Mouse (Mus musculus): ENCODE results near the gene Gm17359.

Gm17359 gene

DNA sequence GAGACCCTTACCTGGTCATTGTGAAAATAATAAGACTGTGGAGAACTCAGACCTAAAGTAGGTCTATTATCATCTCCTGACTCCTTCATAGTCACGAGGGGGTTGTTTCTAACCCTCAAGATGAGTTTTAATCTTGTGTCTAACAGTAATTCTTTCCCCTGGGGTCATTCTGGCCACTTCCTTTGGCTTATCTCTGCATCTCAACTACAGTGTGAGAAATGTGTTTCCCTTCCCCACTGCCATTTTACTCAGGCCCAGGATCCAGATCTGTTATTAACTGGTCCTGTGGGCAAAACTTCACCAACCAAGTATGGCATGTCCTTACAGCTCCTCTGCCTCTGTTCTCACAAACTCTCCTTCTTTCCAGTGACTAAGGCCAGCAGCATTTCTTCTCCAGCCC is 12.8 kb downstream of the Gm17359 start:
- no peak for DNase-seq (ENCODE audit: low spot score in 2 of 2)

DNA sequence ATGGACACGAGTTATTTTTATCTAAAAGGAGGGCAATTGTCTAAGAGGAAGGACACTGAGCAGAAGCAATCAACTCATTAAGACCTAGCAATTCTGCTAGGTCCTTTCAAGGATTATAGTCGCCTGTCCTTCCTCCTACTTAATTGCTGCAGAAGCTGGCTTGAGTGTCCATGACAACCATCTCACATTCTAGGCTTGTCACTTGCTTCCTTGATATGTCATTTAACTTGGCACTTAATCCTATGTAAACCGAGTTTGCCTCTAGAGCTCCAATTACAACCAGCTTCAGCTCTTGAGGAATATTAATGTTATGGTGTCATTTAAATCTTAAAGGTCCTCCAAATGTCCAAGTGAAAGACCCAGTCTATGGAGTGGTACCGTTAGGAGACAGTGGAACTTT is 22.3 kb downstream of the Gm17359 start:
- no peak for DNase-seq (ENCODE audit: low spot score in 2 of 2)

DNA sequence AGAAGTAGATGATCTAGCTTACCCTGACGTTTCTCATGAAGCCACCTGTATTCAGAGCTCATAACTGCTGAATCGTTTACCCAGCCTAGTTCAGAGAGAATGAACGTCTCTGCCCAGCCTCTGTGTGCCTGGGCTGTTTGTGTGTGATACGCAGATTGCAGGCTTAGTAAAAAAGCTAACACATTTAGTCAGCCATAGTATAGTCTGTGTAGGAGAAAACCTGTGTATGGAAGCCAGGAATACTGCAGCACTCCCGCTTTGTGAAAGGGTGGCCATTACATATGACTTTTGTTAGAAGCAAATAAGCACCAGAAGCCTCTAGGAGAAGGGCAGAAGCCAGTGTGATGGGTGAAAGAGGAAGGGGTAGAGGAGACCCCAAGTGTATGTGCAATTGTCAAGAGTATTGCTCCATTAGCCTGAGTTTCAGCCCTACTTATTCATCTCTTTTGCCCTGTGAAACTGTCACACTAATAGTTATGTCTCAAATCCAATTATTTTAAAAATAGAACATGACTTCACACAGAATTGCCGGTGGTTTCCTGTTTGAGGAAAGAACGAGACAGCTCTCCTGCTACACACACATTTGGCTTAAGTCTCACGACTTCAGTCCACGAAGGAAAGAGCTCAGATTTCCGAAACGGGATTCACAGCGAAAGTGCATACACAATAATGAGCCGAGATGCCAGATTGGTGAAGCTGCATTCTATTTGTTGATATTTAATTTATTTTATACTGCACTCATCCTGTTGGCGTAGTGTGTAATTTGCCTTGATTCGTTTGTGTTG is 24.0 kb downstream of the Gm17359 start:
- no peak for DNase-seq (ENCODE audit: low spot score in 2 of 2)

DNA sequence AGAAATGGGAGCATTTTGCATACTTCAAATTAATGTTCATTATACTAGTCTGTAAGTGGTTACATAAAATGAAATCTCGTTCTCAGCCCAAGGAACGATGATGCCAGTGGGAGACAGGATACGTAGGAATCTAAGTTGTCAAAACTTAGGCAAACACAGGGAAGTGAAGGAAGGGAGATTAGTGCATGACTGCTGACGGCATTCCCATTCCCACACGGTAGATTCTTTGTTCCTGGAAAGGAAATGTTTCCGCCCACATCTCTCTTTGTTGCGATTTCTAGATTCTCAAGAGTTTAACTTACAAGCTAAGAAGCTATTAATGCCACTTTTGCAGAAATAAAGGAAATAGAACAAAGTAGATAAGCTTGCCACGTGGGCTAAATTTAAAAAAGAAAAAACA is 29.6 kb downstream of the Gm17359 start:
- DNase-seq (ENCODE audit: low spot score in 2 of 2) = no peak

- DNase-seq (ENCODE audit: low spot score in 2 of 2) = no peak
Measured at GRCm38 (mm10) chr3:79368306-79368705, 31.8 kb downstream of the Gm17359 start.

DNA sequence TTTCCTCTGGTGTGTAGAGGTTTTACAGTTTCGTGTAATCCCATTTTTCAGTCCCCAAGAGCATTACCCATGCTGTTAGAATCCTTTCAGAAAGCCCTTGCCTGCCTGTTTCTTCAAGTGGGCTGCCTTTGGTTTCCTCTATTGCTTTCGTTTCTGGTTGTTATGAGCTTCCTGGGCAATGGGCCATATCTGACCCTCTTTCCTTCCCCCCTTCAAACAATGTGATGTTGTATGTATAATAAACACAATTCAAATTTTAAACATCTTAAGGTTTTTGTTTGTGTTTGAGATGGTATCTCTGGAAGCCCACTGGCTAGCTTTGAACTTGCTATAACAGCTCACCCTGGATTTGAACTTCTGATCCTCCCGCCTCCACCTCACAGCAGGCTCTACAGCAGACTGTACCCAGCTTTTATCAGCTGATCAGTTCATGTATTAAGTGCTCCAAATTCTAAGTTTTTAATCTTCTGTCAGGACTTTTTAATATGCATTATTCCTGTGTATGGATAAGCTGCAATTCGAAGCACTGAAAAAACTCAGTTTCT is 34.0 kb downstream of the Gm17359 start:
- no peak for DNase-seq (ENCODE audit: low spot score in 2 of 2)

DNA sequence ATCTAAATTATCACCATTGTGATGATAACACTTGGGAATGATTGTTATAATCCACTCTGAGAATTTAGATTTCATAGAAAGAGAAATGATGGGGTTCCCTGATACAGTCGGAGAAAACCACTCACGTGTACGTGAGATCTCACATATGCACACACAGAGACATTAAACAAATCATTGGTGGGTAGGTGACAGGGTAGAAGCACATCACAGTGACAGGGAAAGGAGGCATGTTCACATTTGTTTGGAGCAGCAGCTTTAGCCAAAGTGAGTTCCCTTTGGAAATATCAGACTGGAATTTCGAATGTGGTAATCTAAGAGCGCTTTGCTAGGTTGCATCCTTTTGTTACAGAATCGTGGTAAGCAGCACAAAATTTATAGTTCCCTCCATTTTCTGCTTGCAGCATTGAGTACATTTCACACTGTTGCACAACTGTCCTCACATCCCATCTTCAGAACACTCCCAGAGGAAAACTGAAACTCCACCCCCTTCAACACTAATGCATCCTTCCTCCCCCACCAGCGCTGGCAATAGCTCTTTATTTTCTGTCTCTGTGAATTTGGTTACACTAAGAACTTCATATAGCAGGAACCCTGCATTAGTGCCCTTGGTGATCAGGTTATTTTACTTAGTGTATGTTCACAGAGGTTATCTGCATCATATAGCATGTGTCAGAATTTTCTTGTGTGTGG is 35.2 kb downstream of the Gm17359 start:
- DNase-seq (ENCODE audit: low spot score in 2 of 2) = no peak

DNA sequence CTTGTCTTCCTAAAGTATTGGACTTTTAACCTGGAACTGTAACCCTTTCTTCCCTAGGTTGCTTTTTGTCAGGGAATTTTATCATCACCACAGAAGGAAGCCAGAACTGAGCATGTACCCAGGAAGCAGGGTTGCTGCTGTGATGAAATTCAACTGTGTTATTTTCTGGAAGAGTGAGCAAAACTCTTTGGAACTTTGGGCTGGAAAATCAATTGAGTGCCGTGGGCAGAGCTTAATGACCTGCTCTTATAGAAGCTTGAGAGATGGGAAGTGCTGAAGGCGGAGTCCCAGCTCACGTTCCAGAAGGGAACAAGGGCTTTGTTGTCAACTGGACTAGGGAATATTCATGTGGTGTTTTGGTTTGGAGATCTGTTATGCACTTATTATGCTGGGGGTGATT is 37.5 kb downstream of the Gm17359 start:
- no peak for DNase-seq (ENCODE audit: low spot score in 2 of 2)

DNA sequence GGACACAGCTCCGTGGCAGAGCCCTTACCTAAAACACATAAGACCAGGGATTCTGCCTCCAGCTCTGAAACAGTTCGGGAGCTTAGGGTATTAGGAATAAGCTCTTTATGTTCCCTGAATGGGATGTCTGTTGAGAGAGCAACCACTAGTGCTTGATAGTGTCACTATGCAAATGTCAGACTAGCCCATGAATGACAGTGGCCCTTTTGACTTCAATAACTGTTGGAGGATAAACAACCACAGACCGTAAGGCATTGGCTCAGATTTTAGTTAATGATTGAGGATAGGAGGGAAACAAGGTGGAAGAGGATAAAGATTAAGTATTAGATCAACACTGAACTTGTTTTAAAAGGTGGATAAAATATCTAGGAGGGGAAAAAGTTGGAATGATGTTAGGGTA is 41.6 kb downstream of the Gm17359 start:
- no peak for DNase-seq (ENCODE audit: low spot score in 2 of 2)

GRCm38 (mm10) chr3:79379255-79379836 is 42.9 kb downstream of the Gm17359 start:
- DNase-seq (ENCODE audit: low spot score in 2 of 2) = no peak

GRCm38 (mm10) chr3:79379873-79380595 is 43.6 kb downstream of the Gm17359 start:
- DNase-seq (ENCODE audit: low spot score in 2 of 2) = no peak

- no peak for DNase-seq (ENCODE audit: low spot score in 2 of 2)
Measured at GRCm38 (mm10) chr3:79381398-79381797, 44.9 kb downstream of the Gm17359 start.

- no peak for DNase-seq (ENCODE audit: low spot score in 2 of 2)
Measured at GRCm38 (mm10) chr3:79385434-79386029, 49.1 kb downstream of the Gm17359 start.

GRCm38 (mm10) chr3:79389081-79389480 is 52.6 kb downstream of the Gm17359 start:
- no peak for DNase-seq (ENCODE audit: low spot score in 2 of 2)

GRCm38 (mm10) chr3:79400552-79400951 is 64.1 kb downstream of the Gm17359 start:
- no peak for DNase-seq (ENCODE audit: low spot score in 2 of 2)

DNA sequence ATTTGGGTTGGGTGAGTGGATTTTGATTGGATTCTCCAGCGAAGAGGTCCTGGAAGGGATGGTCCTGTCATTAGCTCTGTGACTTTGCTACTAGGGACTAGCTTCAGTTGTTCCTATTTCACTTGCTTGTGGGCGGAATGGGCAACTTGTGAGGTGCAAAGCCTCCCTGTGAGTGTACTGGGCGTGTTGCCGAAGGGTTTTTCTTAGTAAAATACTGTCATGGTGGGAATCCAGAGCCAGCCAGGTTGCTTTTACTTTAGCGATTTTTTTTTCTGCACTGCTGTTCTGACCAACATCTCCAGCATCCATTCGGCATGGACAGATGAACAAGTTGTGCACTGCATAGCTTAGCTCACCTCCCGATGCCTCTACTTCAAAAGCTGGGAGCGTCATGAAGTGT is 65.6 kb downstream of the Gm17359 start:
- no peak for DNase-seq (ENCODE audit: low spot score in 2 of 2)

GRCm38 (mm10) chr3:79408546-79408945 is 72.1 kb downstream of the Gm17359 start:
- DNase-seq (ENCODE audit: low spot score in 2 of 2) = no peak

DNA sequence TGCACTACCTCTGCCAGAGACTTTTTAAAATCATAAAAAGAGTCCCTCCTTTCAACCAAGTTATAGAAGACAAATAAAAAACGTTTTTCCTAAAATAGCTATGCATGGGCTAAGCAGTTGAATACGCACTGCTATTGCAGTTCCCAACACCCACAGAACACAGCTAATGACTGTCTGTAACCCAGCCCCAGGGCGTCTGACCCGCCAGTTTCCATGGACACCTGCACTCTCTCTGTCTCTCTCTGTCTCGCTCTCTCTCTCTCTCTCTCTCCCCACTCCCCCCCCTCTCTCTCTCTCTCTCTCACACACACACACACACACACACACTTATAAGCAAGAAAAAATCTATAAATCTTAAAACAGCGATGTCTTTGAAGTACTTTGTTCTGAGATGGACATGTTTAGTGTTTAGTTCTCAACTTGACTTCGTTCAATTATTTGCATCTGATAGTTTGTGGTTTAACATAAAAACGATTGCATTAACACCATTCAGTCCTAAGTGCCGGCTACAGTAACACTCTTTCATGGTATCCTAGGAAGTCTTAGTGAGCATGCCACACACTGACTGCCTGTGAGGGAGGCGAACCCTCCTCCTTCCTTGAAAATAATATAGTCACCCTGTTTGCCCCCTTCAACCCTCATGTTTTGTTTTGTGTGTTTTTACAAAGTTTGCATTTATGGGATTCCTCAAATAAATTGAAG is 73.6 kb downstream of the Gm17359 start:
- DNase-seq (ENCODE audit: low spot score in 2 of 2) = no peak

DNA sequence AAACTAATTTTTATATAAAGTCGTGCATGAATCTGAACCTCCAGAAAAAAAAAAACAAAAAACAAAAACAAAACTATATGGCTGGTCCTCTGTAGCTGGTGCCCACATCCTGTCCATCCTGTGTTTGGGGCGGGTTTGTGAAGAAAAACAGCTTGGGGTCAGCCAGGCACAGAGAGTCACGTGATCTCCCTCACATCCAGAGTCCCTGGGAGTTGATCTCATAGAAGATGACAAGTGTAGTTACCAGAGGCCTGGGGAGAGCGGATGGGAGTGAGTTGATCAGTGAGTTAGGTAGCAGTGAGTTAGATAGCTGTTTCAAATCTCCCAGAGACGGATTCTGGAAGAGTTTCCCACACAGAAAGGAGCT is 74.2 kb downstream of the Gm17359 start:
- no peak for DNase-seq (ENCODE audit: low spot score in 2 of 2)

- DNase-seq (ENCODE audit: low spot score in 2 of 2) = no peak
Measured at GRCm38 (mm10) chr3:79411666-79412065, 75.2 kb downstream of the Gm17359 start.

DNA sequence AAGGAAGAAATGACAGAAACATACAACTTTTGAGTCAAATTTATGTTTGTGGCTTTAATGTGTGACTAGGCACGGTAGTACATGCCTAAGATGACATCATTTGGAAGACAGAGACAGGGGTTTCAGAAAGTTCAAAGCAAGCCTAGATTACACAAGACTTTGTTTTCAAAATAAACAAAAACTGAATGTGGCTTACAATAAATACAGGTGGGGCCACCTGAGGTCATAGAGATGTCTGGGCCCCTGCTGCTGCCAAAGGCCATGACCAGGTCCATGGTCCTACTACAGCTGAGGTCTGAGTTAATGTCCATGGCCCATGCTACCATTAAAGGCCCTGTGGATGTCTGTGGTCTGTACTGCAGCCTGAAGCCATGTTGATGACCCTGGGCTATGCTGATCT is 77.0 kb downstream of the Gm17359 start:
- no peak for DNase-seq (ENCODE audit: low spot score in 2 of 2)
